Mouse (Mus musculus) embryonic fibroblast, embryonic 13.5 days (primary cell): ENCODE measurements around the gene Wdfy2.

Source experiments
- CTCF ChIP-seq: IDR thresholded peaks from 2 replicates; pipeline ENCODE4 v1.5.1; 2011; ENCODE audit warnings: mild to moderate bottlenecking, control low read depth, low read length, moderate library complexity, borderline replicate concordance; ENCODE audit not compliant: insufficient read depth
- POLR2A ChIP-seq: IDR thresholded peaks from 2 replicates; pipeline ENCODE4 v1.6.1; 2011; ENCODE audit warnings: low read depth, mild to moderate bottlenecking, control low read depth, low read length, moderate library complexity

GRCm38 (mm10) chr14:62884171-62884570, 46.7 kb downstream of the Wdfy2 start:
- TF ChIP-seq CTCF, result no peak
- TF ChIP-seq POLR2A, result no peak
